Mouse (Mus musculus) kidney, adult 2 months (tissue): ENCODE data around the gene Ccs.

Experiments
- CTCF ChIP-seq: fragments of 200-500 bp; conservative IDR thresholded peaks from 2 replicates; pipeline ENCODE4 v1.5.1; 2011; ENCODE audit warnings: low read depth, mild to moderate bottlenecking, control low read depth, low read length, moderate library complexity, mixed read lengths; ENCODE audit not compliant: insufficient read depth, insufficient read length
- POLR2A ChIP-seq: fragments of 200-500 bp; IDR thresholded peaks from one replicate; pipeline ENCODE4 v1.6.1; 2011; ENCODE audit warnings: low read depth, low read length, control low read depth

DNA sequence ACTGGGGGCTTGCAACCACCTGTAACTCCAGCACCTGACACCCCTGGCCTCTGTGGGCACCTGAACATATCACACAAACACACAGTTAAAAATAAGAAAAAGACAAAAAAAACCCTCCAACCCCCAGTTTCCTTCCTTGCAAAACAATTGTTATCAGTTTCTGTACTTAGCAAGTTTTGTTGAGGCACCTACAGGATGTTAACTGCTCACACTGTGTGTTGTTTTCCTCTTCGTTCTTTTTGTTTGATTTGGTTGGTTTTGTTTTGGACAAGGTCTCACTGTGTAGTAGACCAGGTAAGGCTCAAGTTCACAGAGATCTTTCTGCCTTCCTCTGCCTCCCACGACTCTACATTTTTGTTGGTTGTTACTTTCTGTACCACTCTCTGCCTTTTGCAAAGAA, 3.5 kb upstream of the Ccs start:
- TF ChIP-seq POLR2A: no peak
- no peak for TF ChIP-seq CTCF
